Mouse (Mus musculus): Measurements from ENCODE around the gene Slc11a1.

DNA sequence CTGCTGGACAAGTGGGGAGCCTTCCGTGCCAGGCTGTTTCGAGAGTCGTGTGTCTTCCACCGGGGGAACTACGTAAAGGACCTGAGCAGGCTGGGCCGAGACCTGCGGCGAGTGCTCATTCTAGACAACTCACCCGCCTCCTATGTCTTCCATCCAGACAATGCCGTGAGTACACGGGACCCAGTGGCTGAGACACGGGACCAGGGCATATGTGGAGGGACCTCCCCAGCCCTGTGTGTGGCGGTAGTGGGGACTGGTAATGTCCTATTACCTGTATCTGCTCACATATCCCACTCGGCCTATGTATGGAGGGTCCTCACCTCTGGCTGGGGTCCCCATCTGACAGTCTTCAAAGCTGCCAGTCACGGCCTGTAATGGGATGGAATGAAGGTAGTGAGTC is 19.9 kb downstream of the Slc11a1 start:
- TF ChIP-seq CTCF (IDR thresholded peaks at IDR 0.05; ENCODE audit: low read depth, low read length) (no peak), POLR2A (IDR thresholded peaks at IDR 0.05; ENCODE audit: borderline replicate concordance, low read depth, low read length) (no peak)
